Mouse (Mus musculus): Measurements from ENCODE around the gene Emg1.

- TF ChIP-seq GATA1 (IDR thresholded peaks at IDR 0.05; ENCODE audit: low read length), result no peak
- TF ChIP-seq TAL1 (IDR thresholded peaks at IDR 0.05; ENCODE audit: low read length), result no peak
Observed at GRCm38 (mm10) chr6:124716864-124717490, 5.0 kb upstream of the Emg1 start.
